Mouse (Mus musculus) liver, embryonic 14.5 days (tissue): ENCODE results near the gene Gpr156. TPM values are rescaled to one million over a fixed set of nuclear protein-coding genes. Genes with fewer than 3 reads are reported as not detected.
"Not testable (repeated sequence)": the region's sequence is repeated elsewhere in the genome, so short reads cannot be mapped to it uniquely, and the experiment has no call there.

ENCODE experiments used
- ATAC-seq: fragments of 200-750 bp; cut with Nextera tagmentation; 2 replicates; pipeline ENCODE4 v1.8.0; 2017; ENCODE audit warnings: moderate number of reproducible peaks, mild to moderate bottlenecking, moderate library complexity; ENCODE audit not compliant: insufficient read depth
- DNase-seq, 3 experiments: peaks; one replicate each; pipeline ENCODE4 v3.0.0-alpha.2; 2012 to 2013; ENCODE audit warnings: low read depth in 3 of 3, low spot score in 3 of 3
- H3K27ac ChIP-seq: fragments of 300-500 bp; sonication (generic); 2 replicates; pipeline ENCODE4 v1.5.1; 2014; ENCODE audit warnings: moderate library complexity, mild to moderate bottlenecking, control low read depth, inconsistent platforms
- H3K27me3 ChIP-seq: fragments of 300-500 bp; sonication (generic); 2 replicates; pipeline ENCODE4 v1.6.1; 2014; ENCODE audit warnings: mild to moderate bottlenecking, low read length, moderate library complexity; ENCODE audit not compliant: control insufficient read depth, insufficient read depth
- H3K36me3 ChIP-seq: fragments of 300-500 bp; sonication (generic); replicated peaks from 2 replicates; pipeline ENCODE4 v1.6.1; 2014; ENCODE audit warnings: low read depth; ENCODE audit not compliant: control insufficient read depth, insufficient read depth
- H3K4me1 ChIP-seq, 2 experiments: fragments of 200-500 bp in 1 of 2; fragments of 300-500 bp in 1 of 2; sonication (generic) in 1 of 2; replicated peaks; 2 replicates each; pipeline ENCODE4 v1.6.1; 2012 to 2014; ENCODE audit warnings: antibody characterized with exemption in 1 of 2, inconsistent platforms in 1 of 2, low read length in 1 of 2; ENCODE audit not compliant: control insufficient read depth in 2 of 2, insufficient read depth in 2 of 2
- H3K4me2 ChIP-seq: fragments of 300-500 bp; sonication (generic); 2 replicates; pipeline ENCODE4 v1.6.1; 2014; ENCODE audit warnings: low read depth, mild to moderate bottlenecking, control low read depth, moderate library complexity
- H3K4me3 ChIP-seq, 2 experiments: fragments of 200-500 bp in 1 of 2; fragments of 300-500 bp in 1 of 2; sonication (generic) in 1 of 2; 2 replicates each; pipeline ENCODE4 v1.5.1; 2012 to 2014; ENCODE audit warnings: low read depth in 2 of 2, low read length in 2 of 2, mild to moderate bottlenecking in 2 of 2, control low read depth in 1 of 2, inconsistent platforms in 1 of 2, moderate library complexity in 1 of 2; ENCODE audit not compliant: insufficient read depth in 1 of 2
- H3K9ac ChIP-seq: fragments of 300-500 bp; sonication (generic); replicated peaks from 2 replicates; pipeline ENCODE4 v1.6.1; 2014; ENCODE audit warnings: mild to moderate bottlenecking, control low read depth, moderate library complexity
- H3K9me3 ChIP-seq: fragments of 300-500 bp; sonication (generic); 2 replicates; pipeline ENCODE4 v1.6.1; 2016; ENCODE audit warnings: low read length, mixed read lengths; ENCODE audit not compliant: control insufficient read depth
- CTCF ChIP-seq: IDR thresholded peaks from 2 replicates; pipeline ENCODE4 v1.5.1; 2016; ENCODE audit warnings: antibody characterized with exemption, low read depth, control low read depth
- EP300 ChIP-seq: IDR thresholded peaks from 2 replicates; pipeline ENCODE4 v1.6.1; 2016; ENCODE audit warnings: antibody characterized with exemption, low read depth
- WGBS: fragments of 180-500 bp; shearing (Covaris S2); extraction: QIAGEN DNeasy Blood & Tissue Kit; methylation state at CpG from one replicate; pipeline ENCODE4 v1.1.7; 2014; ENCODE audit not compliant: insufficient replicate concordance; 5-methylcytosine and 5-hydroxymethylcytosine counted together
- polyA plus RNA-seq, 2 experiments: library from polyadenylated mRNA; depleted of rRNA in 1 of 2; stranded (reverse) in 1 of 2; unstranded in 1 of 2; fragments of >200 nt; fragmentation: Nextera tagmentation in 1 of 2; extraction: Ambion mirVana in 1 of 2; gene quantifications; 2 replicates each; pipeline versions ENCODE4 v1.2.1 to v1.2.3; 2012 to 2014

Gpr156 gene
- polyA plus RNA-seq, 2 experiments = 0.01 TPM; not detected in 1

GRCm38 (mm10) chr16:37966871-37967270 is 50.6 kb downstream of the Gpr156 start:
- no peak overlapping the region for H3K9ac ChIP-seq
- H3K27ac ChIP-seq = no peak overlapping the region
- no peak for TF ChIP-seq CTCF
- no peak for TF ChIP-seq EP300
- H3K27me3 ChIP-seq = no peaks in the 10 kb centered on the region
- no peak overlapping the region for H3K4me2 ChIP-seq
- peaks cover 0 to 7% of the 10 kb centered on the region in 2 experiments; a peak in 2 of 4 replicates for H3K4me1 ChIP-seq
- H3K4me3 ChIP-seq = no peak overlapping the region
- WGBS = 76% methylated on average over 7 of the region's 7 CpGs
- H3K9me3 ChIP-seq = no peaks in the 10 kb centered on the region
- H3K36me3 ChIP-seq = no peaks in the 10 kb centered on the region
- DNase-seq (no peak), ATAC-seq (no peak)

- H3K4me3 ChIP-seq = no peak overlapping the region
- no peak overlapping the region for H3K4me2 ChIP-seq
- no peak overlapping the region for H3K27ac ChIP-seq
- H3K36me3 ChIP-seq = no peaks in the 10 kb centered on the region
- no peaks in the 10 kb centered on the region for H3K27me3 ChIP-seq
- 52% methylated on average over 2 of the region's 2 CpGs for WGBS
- H3K4me1 ChIP-seq = peaks cover 0 to 7% of the 10 kb centered on the region in 2 experiments; a peak in 2 of 4 replicates
- H3K9me3 ChIP-seq = no peaks in the 10 kb centered on the region
- no peak for ATAC-seq
- TF ChIP-seq CTCF (peak; percentile 15; the same call in 1 of the 2 replicates), EP300 (no peak)
- no peak for DNase-seq
- H3K9ac ChIP-seq = no peak overlapping the region
Observed at GRCm38 (mm10) chr16:37967415-37967814, 51.1 kb downstream of the Gpr156 start.

GRCm38 (mm10) chr16:37971522-37971921 is 55.2 kb downstream of the Gpr156 start:
- H3K4me3 ChIP-seq = no peak overlapping the region
- TF ChIP-seq EP300 = no peak
- no peak for TF ChIP-seq CTCF
- H3K9me3 ChIP-seq = no peaks in the 10 kb centered on the region
- H3K27ac ChIP-seq = no peak overlapping the region
- no peaks in the 10 kb centered on the region for H3K27me3 ChIP-seq
- H3K36me3 ChIP-seq = no peaks in the 10 kb centered on the region
- 60% methylated on average over 5 of the region's 5 CpGs for WGBS
- H3K4me1 ChIP-seq = peaks cover 0 to 4% of the 10 kb centered on the region in 2 experiments; a peak in 2 of 4 replicates
- no peak overlapping the region for H3K9ac ChIP-seq
- no peak overlapping the region for H3K4me2 ChIP-seq
- ATAC-seq (no peak), DNase-seq (no peak)

- H3K4me3 ChIP-seq = no peak overlapping the region
- H3K27ac ChIP-seq = no peak overlapping the region
- TF ChIP-seq EP300 (no peak), CTCF (no peak)
- 49% methylated on average over 8 of the region's 8 CpGs for WGBS
- no peaks in the 10 kb centered on the region for H3K36me3 ChIP-seq
- no peak overlapping the region for H3K4me2 ChIP-seq
- ATAC-seq (no peak), DNase-seq (no peak)
- H3K4me1 ChIP-seq = peaks cover 0 to 4% of the 10 kb centered on the region in 2 experiments; a peak in 2 of 4 replicates
- H3K9me3 ChIP-seq = no peaks in the 10 kb centered on the region
- H3K9ac ChIP-seq = no peak overlapping the region
- H3K27me3 ChIP-seq = no peaks in the 10 kb centered on the region
Observed at GRCm38 (mm10) chr16:37972357-37972756, 56.1 kb downstream of the Gpr156 start.

- ATAC-seq, H3K4me2 ChIP-seq: not testable (repeated sequence)
- WGBS = 73% methylated on average over 9 of the region's 9 CpGs
Observed at GRCm38 (mm10) chr16:37973239-37973638, 56.9 kb downstream of the Gpr156 start.

More at GRCm38 (mm10) chr16:37973239-37973638, 56.9 kb downstream of the Gpr156 start:
- H3K4me1 ChIP-seq, H3K27ac ChIP-seq, H3K4me3 ChIP-seq, H3K9me3 ChIP-seq, H3K9ac ChIP-seq, H3K27me3 ChIP-seq, DNase-seq, H3K36me3 ChIP-seq: not testable (repeated sequence)
